Mouse (Mus musculus) ES-Bruce4 (cell line): ENCODE results near the gene Klk1.
"Not testable (repeated sequence)": the region's sequence is repeated elsewhere in the genome, so short reads cannot be mapped to it uniquely, and the experiment has no call there.

Source experiments
- CTCF ChIP-seq: IDR thresholded peaks from one replicate; pipeline ENCODE4 v1.8.1; 2011; ENCODE audit warnings: low read depth, low read length
- EP300 ChIP-seq: IDR thresholded peaks from 2 replicates; pipeline ENCODE4 v1.6.1; 2011; ENCODE audit warnings: low read depth, low read length; ENCODE audit not compliant: insufficient read depth
- POLR2A ChIP-seq: IDR thresholded peaks from one replicate; pipeline ENCODE4 v1.8.1; 2011; ENCODE audit warnings: low read length; ENCODE audit not compliant: insufficient read depth

DNA sequence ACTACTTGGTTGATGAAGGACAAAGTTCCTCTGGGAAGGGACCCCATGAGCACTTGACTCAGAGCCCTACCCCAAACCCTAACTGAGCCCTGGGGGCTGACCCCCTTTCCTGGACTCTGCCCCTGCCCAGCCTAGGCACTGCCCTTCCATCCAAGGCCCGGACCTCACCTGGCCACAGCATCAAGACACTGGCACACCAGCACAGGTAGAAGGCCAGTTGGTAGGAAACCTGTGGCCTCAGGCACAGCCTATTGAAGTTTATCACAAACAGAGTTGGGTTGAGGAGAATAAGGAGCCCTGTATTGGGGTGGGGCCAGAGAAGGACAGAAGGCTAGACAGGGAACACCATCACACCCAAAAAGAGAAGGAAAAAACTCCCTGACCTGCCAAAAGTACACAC is 31.7 kb upstream of the Klk1 start:
- TF ChIP-seq CTCF, POLR2A, EP300: not testable (repeated sequence)
